Mouse (Mus musculus) intestine, embryonic 14.5 days (tissue): Measurements from ENCODE around the gene Sh3bp2. TPM values are rescaled to one million over a fixed set of nuclear protein-coding genes. Genes with fewer than 3 reads are reported as not detected.

Experiments
- ATAC-seq: fragments of 200-750 bp; cut with Nextera tagmentation; replicated peaks from 2 replicates; pipeline ENCODE4 v1.8.0; 2017; ENCODE audit warnings: low read depth, moderate number of reproducible peaks, moderate TSS enrichment, moderate library complexity; ENCODE audit not compliant: low FRiP score, low TSS enrichment
- DNase-seq: peaks from one replicate; pipeline ENCODE4 v3.0.0-alpha.2; 2018; ENCODE audit warnings: low spot score
- H3K27ac ChIP-seq: fragments of 300-500 bp; sonication (generic); 2 replicates; pipeline ENCODE4 v1.5.1; 2014; ENCODE audit warnings: low read depth, mild to moderate bottlenecking, control low read depth
- H3K27me3 ChIP-seq: fragments of 300-500 bp; sonication (generic); replicated peaks from 2 replicates; pipeline ENCODE4 v1.6.1; 2014; ENCODE audit warnings: low read length, control low read depth; ENCODE audit not compliant: control insufficient read depth, insufficient read depth
- H3K36me3 ChIP-seq: fragments of 300-500 bp; sonication (generic); 2 replicates; pipeline ENCODE4 v1.6.1; 2014; ENCODE audit warnings: low read length, control low read depth; ENCODE audit not compliant: control insufficient read depth, insufficient read depth
- H3K4me1 ChIP-seq: fragments of 300-500 bp; sonication (generic); replicated peaks from 2 replicates; pipeline ENCODE4 v1.6.1; 2014; ENCODE audit warnings: low read length, control low read depth, mixed read lengths; ENCODE audit not compliant: control insufficient read depth, insufficient read depth
- H3K4me2 ChIP-seq: fragments of 300-500 bp; sonication (generic); 2 replicates; pipeline ENCODE4 v1.6.1; 2014; ENCODE audit warnings: low read length
- H3K4me3 ChIP-seq: fragments of 300-500 bp; sonication (generic); 2 replicates; pipeline ENCODE4 v1.5.1; 2014; ENCODE audit warnings: low read depth, low read length, control low read depth, mixed read lengths
- H3K9ac ChIP-seq: fragments of 300-500 bp; sonication (generic); 2 replicates; pipeline ENCODE4 v1.6.1; 2014; ENCODE audit warnings: mild to moderate bottlenecking, low read length
- H3K9me3 ChIP-seq: fragments of 300-500 bp; sonication (generic); 2 replicates; pipeline ENCODE4 v1.6.1; 2016; ENCODE audit warnings: low read length, control low read depth; ENCODE audit not compliant: control insufficient read depth
- WGBS: fragments of 180-500 bp; shearing (Covaris S2); extraction: QIAGEN DNeasy Blood & Tissue Kit; methylation state at CpG from one replicate; pipeline ENCODE4 v1.1.7; 2014; 5-methylcytosine and 5-hydroxymethylcytosine counted together
- polyA plus RNA-seq: library from polyadenylated mRNA; unstranded; fragments of >200 nt; fragmentation: Nextera tagmentation; extraction: Ambion mirVana; gene quantifications from 2 replicates; pipeline ENCODE4 v1.2.1, GENCODE M21; 2014

The Sh3bp2 gene
- polyA plus RNA-seq, 1 experiment from 2014 or later, result 7.7 TPM

DNA sequence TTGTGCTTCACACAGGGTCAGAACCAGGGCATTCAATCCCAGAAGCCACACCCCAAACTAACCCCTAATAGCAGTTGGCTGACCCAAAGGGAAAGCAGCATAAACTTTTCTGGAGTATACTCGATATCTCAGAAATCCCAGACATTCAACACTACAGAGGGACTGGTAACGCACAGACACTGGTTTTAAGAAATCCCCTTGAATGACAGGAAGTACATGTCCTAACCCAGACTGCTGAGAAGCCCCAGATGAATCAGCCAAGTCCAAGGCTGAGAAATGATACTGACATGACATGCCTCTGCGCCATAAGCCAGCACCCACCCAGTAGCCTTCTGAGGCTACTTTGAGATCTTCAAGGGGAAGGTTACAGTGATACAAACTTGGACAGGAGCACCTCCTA is 24.1 kb upstream of the Sh3bp2 start:
- H3K9ac ChIP-seq, result no peak overlapping the region
- peaks cover 12% of the 10 kb centered on the region; the same call in 1 of the 2 replicates for H3K36me3 ChIP-seq
- no peak overlapping the region for H3K27ac ChIP-seq
- H3K4me2 ChIP-seq, result no peak overlapping the region
- no peaks in the 10 kb centered on the region for H3K4me1 ChIP-seq
- ATAC-seq (no peak), DNase-seq (peak; percentile 16)
- 76% methylated on average over 3 of the region's 3 CpGs for WGBS
- no peaks in the 10 kb centered on the region for H3K9me3 ChIP-seq
- no peak overlapping the region for H3K4me3 ChIP-seq
- H3K27me3 ChIP-seq, result no peaks in the 10 kb centered on the region

DNA sequence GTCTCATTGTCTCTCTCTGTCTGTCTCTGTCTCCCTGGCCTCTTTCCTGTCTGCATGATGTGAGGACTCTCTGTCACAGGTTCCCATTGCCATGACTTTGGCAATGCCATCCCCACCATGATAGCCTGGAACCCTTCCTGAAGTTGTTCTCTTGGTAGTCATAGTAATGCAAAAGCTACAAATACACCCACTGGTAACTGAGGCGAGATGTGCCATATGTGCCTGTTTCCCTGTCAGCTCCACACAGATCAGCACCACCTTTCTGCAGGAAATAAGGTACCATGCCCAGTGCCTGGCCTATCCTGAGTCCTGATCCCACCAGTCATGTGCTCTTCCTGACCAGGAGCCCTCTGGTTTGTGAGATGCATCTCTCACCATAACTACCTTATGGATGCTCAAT is 23.2 kb upstream of the Sh3bp2 start:
- Histone ChIP-seq H3K4me3 (no peak overlapping the region), H3K27me3 (no peaks in the 10 kb centered on the region), H3K27ac (no peak overlapping the region), H3K4me2 (no peak overlapping the region), H3K9me3 (no peaks in the 10 kb centered on the region), H3K9ac (no peak overlapping the region), H3K4me1 (no peaks in the 10 kb centered on the region), H3K36me3 (peaks cover 12% of the 10 kb centered on the region; the same call in 1 of the 2 replicates)
- no peak for ATAC-seq
- WGBS, result 85% methylated on average over 1 of the region's 1 CpGs
- DNase-seq, result no peak

DNA sequence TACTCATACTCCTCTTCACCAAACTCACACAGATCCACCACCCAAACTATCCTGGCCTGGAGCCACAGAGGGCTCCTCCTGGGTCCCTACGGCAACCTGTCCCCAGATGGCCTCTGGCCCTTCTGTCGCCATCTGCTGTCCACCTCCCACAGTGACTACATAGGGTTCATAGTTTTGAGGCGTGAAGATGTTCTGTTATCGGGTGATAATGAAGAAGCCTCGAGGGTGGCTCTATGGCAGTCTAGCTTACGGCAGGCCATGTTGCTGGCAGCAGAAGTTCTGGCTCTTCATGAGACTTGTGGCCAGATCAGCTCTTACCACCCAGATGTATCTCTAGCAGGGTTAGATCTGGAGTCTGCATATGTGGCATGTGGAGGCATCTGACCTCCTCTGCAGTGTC is 22.8 kb upstream of the Sh3bp2 start:
- H3K27ac ChIP-seq, result no peak overlapping the region
- no peak for ATAC-seq

DNA sequence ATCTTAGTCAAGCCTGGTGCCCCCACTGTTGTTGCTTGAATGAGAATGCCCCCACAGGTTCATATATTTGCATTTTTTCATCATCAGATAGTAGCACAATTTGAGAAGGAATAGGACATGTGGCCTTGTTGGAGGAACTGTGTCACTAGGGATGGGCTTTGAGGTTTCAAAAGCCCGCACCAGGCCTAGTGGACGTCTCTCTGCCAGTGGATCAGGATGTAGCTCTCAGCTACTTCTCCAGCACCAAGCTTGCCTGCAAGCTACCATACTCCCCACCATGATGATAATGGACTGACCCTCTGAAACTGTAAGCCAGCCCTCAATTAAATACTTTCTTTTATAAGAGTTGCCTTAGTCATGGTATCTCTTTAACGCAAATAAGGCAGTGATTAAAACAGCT is 13.2 kb upstream of the Sh3bp2 start:
- 83% methylated on average over 3 of the region's 3 CpGs for WGBS
- peaks cover 5% of the 10 kb centered on the region; the same call in 1 of the 2 replicates for H3K4me1 ChIP-seq
- no peak for DNase-seq
- H3K27ac ChIP-seq, result no peak overlapping the region
- H3K4me3 ChIP-seq, result no peak overlapping the region
- ATAC-seq, result no peak
- H3K36me3 ChIP-seq, result no peaks in the 10 kb centered on the region
- H3K9ac ChIP-seq, result no peak overlapping the region
- H3K9me3 ChIP-seq, result no peaks in the 10 kb centered on the region
- no peak overlapping the region for H3K4me2 ChIP-seq
- H3K27me3 ChIP-seq, result no peaks in the 10 kb centered on the region

More for the DNA sequence above, 22.8 kb upstream of the Sh3bp2 start:
- no peaks in the 10 kb centered on the region for H3K9me3 ChIP-seq
- no peaks in the 10 kb centered on the region for H3K27me3 ChIP-seq
- DNase-seq, result no peak
- H3K4me2 ChIP-seq, result no peak overlapping the region
- peaks cover 12% of the 10 kb centered on the region; the same call in 1 of the 2 replicates for H3K36me3 ChIP-seq
- no peak overlapping the region for H3K4me3 ChIP-seq
- no peak overlapping the region for H3K9ac ChIP-seq
- 74% methylated on average over 6 of the region's 6 CpGs for WGBS
- no peaks in the 10 kb centered on the region for H3K4me1 ChIP-seq

DNA sequence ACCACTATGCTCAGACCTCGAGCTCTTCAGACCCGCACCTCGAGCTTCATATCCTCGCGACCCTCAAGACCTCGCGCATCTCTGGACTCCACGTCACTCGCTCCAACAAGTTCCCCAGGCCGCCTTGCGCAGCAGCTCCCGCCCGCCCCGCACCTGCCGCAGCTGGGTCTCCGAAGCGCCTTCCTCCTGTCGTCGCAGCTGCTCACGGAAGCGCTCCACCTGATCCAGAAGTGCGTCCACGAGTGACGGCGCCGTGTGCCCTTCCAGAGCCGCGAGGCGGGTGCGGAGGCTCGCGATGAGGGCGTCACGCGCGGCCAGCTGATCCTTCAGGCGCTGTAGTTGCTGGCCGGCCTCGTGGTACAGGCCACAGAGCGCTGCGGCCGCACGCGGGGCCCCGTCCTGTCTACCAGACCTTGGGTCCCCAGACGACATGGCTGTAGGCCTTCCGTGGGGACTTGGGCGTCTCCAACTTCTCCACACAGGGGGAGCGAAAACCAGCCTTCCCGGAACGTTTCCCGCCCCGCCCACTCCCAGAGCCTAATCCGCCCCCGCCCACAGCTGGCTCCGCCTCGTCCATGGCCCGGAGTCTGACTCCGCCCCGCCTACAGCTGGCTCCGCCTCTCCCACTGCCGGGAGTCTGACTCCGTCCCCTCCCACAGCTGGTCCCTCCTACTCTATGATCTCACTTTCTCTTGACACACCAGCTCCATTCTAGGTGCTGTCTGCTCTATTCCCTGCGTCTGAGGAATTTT is 12.0 kb upstream of the Sh3bp2 start, which contains the start of gene Tnip2:
Gene Tnip2, minus strand, starts transcription at position 526 of the 752 bp plus-strand sequence.
- ATAC-seq (peak; percentile 94), DNase-seq (peak; percentile 98)
- Histone ChIP-seq H3K27ac (no peak within 1 kb of the TSS), H3K4me1 (peaks cover 5% of the 10 kb centered on the region; the same call in 1 of the 2 replicates), H3K27me3 (no peaks in the 10 kb centered on the region), H3K9ac (peak within 1 kb of the TSS; percentile 64), H3K9me3 (no peaks in the 10 kb centered on the region), H3K36me3 (no peaks in the 10 kb centered on the region), H3K4me3 (peak within 1 kb of the TSS; percentile 72), H3K4me2 (peak within 1 kb of the TSS; percentile 97)
- WGBS, result under 1% methylated on average over 64 of the region's 64 CpGs

DNA sequence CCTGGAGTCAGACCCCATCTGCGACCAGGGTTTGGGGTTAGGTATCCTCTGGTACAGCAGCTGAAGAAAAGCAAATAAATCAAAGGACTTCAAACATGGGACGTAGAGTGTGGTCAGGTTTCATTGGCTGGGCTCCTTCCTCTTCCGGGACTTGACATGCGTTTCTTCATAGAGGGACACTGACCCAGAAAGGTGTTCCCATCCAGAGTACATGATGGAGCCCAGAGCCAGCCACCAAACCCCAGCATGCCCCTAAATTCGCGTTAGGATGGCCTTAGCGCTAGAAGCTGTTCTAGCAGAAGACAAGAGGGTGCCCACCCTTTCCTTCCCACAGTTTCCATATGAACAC is 11.4 kb upstream of the Sh3bp2 start:
- H3K4me1 ChIP-seq, result peaks cover 5% of the 10 kb centered on the region; the same call in 1 of the 2 replicates
- H3K27ac ChIP-seq, result no peak overlapping the region
- DNase-seq, result no peak
- no peak; the same call in 1 of the 2 replicates for ATAC-seq
- peak overlapping the region; percentile 72 for H3K4me3 ChIP-seq
- H3K27me3 ChIP-seq, result no peaks in the 10 kb centered on the region
- peak overlapping the region; percentile 97 for H3K4me2 ChIP-seq
- WGBS, result 16% methylated on average over 7 of the region's 7 CpGs
- peak overlapping the region; percentile 34; the same call in 1 of the 2 replicates for H3K9ac ChIP-seq
- H3K9me3 ChIP-seq, result no peaks in the 10 kb centered on the region
- H3K36me3 ChIP-seq, result no peaks in the 10 kb centered on the region

DNA sequence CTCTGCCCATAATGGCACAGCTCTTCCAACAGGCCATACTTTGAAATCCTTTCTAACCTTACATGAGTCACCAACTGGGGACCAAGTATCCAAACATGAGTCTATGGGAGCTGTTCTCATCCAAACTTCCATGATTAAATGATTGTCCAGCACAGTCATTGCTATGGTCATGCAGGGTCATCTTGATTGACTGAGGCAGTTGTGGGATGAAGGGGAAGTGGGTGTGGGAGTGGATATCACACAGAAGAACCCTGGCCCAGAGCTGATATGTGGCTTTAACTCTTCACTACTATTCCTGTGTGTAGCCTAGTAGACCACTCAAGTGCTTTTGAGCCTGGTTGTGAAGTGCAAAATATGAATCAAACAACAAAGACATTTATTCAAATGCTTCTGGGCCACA is 10.5 kb upstream of the Sh3bp2 start:
- H3K9ac ChIP-seq, result no peak overlapping the region

DNA sequence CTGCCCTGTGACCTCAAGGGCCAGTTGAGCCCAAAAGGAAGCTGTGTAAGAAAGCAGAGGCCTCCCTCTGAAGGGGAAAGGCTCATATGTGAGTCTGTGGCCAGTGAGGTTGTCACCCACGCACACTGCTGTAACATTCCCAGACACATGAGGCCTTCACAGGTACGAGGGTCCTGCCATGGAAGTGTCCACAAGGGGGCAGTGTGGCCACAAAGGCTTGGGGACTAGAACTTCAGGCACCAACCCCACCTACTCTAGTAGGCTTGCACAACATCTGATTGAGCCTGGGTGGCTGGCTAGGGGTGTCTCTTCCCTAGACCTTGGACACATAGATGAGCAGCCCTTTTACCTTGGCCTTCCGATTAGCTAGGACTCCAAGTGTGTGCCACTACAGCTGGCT is 7.7 kb upstream of the Sh3bp2 start:
- no peak overlapping the region for H3K4me2 ChIP-seq
- no peaks in the 10 kb centered on the region for H3K27me3 ChIP-seq
- no peak overlapping the region for H3K9ac ChIP-seq
- no peaks in the 10 kb centered on the region for H3K36me3 ChIP-seq
- H3K4me1 ChIP-seq, result peaks cover 4% of the 10 kb centered on the region; the same call in 1 of the 2 replicates
- ATAC-seq (no peak), DNase-seq (peak; percentile 89)
- no peaks in the 10 kb centered on the region for H3K9me3 ChIP-seq
- no peak overlapping the region for H3K4me3 ChIP-seq
- H3K27ac ChIP-seq, result no peak overlapping the region
- 23% methylated on average over 3 of the region's 3 CpGs for WGBS

More for the DNA sequence above, 10.5 kb upstream of the Sh3bp2 start:
- H3K9me3 ChIP-seq, result no peaks in the 10 kb centered on the region
- H3K4me3 ChIP-seq, result no peak overlapping the region
- ATAC-seq (no peak), DNase-seq (no peak)
- peaks cover 5% of the 10 kb centered on the region; the same call in 1 of the 2 replicates for H3K4me1 ChIP-seq
- no peak overlapping the region for H3K27ac ChIP-seq
- no peak overlapping the region for H3K4me2 ChIP-seq
- no peaks in the 10 kb centered on the region for H3K27me3 ChIP-seq
- no peaks in the 10 kb centered on the region for H3K36me3 ChIP-seq
